Mouse (Mus musculus) midbrain, embryonic 10.5 days (tissue): ENCODE results near the gene Jak2. TPM values are rescaled to one million over a fixed set of nuclear protein-coding genes. Genes with fewer than 3 reads are reported as not detected.

Experiments
- DNase-seq: peaks from one replicate; pipeline ENCODE4 v3.0.0-alpha.2; 2017; ENCODE audit warnings: low spot score
- H3K27ac ChIP-seq: fragments of 300-500 bp; sonication (generic); replicated peaks from 2 replicates; pipeline ENCODE4 v1.5.1; 2016; ENCODE audit warnings: mild to moderate bottlenecking
- H3K27me3 ChIP-seq: fragments of 300-500 bp; sonication (generic); 2 replicates; pipeline ENCODE4 v1.6.1; 2016; ENCODE audit warnings: low read depth, mild to moderate bottlenecking; ENCODE audit not compliant: poor library complexity, severe bottlenecking
- H3K36me3 ChIP-seq: fragments of 300-500 bp; sonication (generic); 2 replicates; pipeline ENCODE4 v1.6.1; 2016; ENCODE audit warnings: mild to moderate bottlenecking, moderate library complexity
- H3K4me1 ChIP-seq: fragments of 300-500 bp; sonication (generic); 2 replicates; pipeline ENCODE4 v1.6.1; 2016
- H3K4me3 ChIP-seq: fragments of 300-500 bp; sonication (generic); 2 replicates; pipeline ENCODE4 v1.5.1; 2016; ENCODE audit warnings: mild to moderate bottlenecking, moderate library complexity
- H3K9me3 ChIP-seq: fragments of 300-500 bp; sonication (generic); replicated peaks from 2 replicates; pipeline ENCODE4 v1.6.1; 2016; ENCODE audit warnings: mild to moderate bottlenecking
- WGBS: fragments of 180-500 bp; shearing (Covaris S2); methylation state at CpG from one replicate; pipeline ENCODE4 v1.1.7; 2016; 5-methylcytosine and 5-hydroxymethylcytosine counted together
- polyA plus RNA-seq: library from polyadenylated mRNA; unstranded; fragments of >200 nt; fragmentation: Nextera tagmentation; extraction: Ambion mirVana; gene quantifications from 2 replicates; pipeline ENCODE4 v1.2.1, GENCODE M21; 2016

Jak2 gene
- polyA plus RNA-seq, 1 experiment from 2014 or later, result 5.9 TPM

DNA sequence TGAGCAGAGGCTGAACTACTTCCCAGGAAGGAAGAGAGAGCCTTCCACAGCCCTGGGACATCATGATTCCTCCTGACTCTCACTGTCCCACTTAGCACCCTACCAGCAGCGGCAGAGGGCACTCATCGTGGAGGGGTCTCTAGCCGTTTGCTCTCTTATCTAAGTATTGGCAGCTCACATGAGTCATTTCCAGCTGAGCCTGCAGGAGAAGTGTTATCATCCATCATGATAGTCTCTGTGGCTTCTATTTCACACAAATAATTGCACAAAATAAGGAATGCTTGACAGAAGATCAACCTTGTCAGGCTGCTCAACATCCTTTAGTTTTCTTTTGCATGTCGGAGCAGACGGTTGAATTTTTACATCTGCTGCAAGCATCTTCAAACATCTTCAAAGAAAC is 108.6 kb downstream of the Jak2 start:
- no peak for DNase-seq
- Histone ChIP-seq H3K4me3 (no peak overlapping the region), H3K27me3 (peaks cover 8% of the 10 kb centered on the region; the same call in 1 of the 2 replicates), H3K9me3 (no peaks in the 10 kb centered on the region), H3K27ac (no peak overlapping the region), H3K36me3 (no peaks in the 10 kb centered on the region), H3K4me1 (peaks cover 18% of the 10 kb centered on the region)
- 87% methylated on average over 5 of the region's 5 CpGs for WGBS

DNA sequence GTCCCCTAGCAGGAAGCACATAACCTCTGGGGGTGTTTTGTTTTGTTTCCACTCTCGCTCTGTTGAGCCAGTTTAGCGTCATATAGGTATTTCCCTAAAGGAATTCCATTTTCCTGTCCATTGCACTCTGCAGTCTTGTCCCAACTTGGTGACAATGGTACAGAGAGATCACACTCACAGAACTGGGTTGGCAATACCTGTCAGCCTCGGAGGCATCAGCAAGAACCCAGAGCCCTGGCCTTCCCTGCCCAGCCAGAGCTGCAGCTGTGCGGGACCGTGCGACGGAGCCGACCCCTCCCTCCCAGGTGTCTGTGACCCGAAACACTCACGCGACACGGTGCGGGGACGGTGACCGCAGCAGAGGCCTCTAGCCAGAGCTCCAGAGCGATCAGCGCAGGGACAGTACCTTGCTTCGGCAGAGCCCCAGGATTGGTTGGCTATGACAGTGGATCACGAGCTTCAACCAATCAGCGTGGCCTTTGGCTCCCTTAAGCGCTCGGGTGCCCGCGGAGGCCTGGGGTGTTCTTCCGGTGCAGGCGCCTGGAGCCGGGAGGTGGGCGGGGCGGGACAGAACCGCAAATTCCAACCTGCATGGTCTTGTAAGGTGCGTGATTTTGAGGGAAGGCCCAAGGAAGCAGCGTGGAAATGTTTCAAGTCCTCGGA is 110.0 kb downstream of the Jak2 start:
- H3K36me3 ChIP-seq, result no peaks in the 10 kb centered on the region
- WGBS, result 3% methylated on average over 33 of the region's 33 CpGs
- H3K27me3 ChIP-seq, result peaks cover 16% of the 10 kb centered on the region; the same call in 1 of the 2 replicates
- H3K27ac ChIP-seq, result peak overlapping the region; percentile 81
- peaks cover 19% of the 10 kb centered on the region for H3K4me1 ChIP-seq
- no peaks in the 10 kb centered on the region for H3K9me3 ChIP-seq
- peak; percentile 89 for DNase-seq
- peak overlapping the region; percentile 64 for H3K4me3 ChIP-seq

DNA sequence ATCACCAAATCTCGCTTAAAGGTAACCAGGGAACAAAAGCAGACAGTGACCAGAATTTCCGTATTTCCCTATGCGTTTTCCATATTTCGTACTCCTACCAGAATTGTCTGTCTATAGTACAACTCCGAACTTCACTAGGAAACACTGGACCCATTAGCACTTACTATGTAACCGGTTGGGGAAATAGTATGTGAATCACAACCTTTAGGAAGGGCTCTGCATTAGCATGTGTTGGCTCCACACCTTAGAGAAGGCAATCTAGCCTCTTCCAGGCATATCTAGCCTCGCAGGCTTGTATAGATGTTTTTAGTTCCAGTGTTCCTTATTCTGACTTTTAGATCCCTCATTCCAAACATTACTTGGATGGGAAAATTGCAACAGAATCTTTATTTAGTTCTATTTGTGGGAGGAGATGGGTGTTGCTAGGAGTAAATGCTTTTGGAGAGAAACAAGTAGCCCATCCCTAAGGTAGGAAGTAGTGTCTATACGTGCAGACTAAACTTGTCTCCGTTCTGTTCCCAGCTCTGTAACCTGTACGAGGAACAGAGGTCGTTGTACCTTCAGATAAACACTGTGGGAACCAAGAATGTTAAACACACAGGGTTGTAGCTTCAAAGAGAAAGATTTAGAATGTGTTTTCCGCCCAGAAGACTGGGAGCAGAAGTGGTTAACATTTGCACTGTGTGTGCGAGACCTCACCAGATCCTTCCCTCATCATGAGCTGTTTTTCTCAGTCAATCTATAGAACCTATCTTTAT is 110.7 kb downstream of the Jak2 start:
- no peaks in the 10 kb centered on the region for H3K36me3 ChIP-seq
- H3K4me1 ChIP-seq, result peaks cover 25% of the 10 kb centered on the region
- H3K4me3 ChIP-seq, result peak overlapping the region; percentile 64
- H3K27ac ChIP-seq, result peak overlapping the region; percentile 81
- WGBS, result 53% methylated on average over 13 of the region's 13 CpGs
- H3K9me3 ChIP-seq, result no peaks in the 10 kb centered on the region
- DNase-seq, result no peak
- H3K27me3 ChIP-seq, result peaks cover 24% of the 10 kb centered on the region; the same call in 1 of the 2 replicates

Other genes starting within 250 kb of the Jak2 start
- 90.1 and 102 TPM in 2 replicates for gene Ak3, start 203.9 kb upstream of the Jak2 start, polyA plus RNA-seq
- gene Rcl1, start 150.5 kb upstream of the Jak2 start, polyA plus RNA-seq, result 65.3 and 83.0 TPM in 2 replicates
- gene Insl6, start 73.5 kb downstream of the Jak2 start, polyA plus RNA-seq, result 5.4 and 8.9 TPM in 2 replicates
- 0.57 and 1.3 TPM in 2 replicates for gene Rln1, start 82.8 kb downstream of the Jak2 start, polyA plus RNA-seq
- 40.4 and 43.8 TPM in 2 replicates for gene Plgrkt, start 115.6 kb downstream of the Jak2 start, polyA plus RNA-seq
- gene Cd274, start 115.6 kb downstream of the Jak2 start, polyA plus RNA-seq, result 0.29 and 0.38 TPM in 2 replicates
- not detected in 2 replicates for gene Pdcd1lg2, start 159.1 kb downstream of the Jak2 start, polyA plus RNA-seq